Mouse (Mus musculus): ENCODE results near the gene Sycp2l.

DNA sequence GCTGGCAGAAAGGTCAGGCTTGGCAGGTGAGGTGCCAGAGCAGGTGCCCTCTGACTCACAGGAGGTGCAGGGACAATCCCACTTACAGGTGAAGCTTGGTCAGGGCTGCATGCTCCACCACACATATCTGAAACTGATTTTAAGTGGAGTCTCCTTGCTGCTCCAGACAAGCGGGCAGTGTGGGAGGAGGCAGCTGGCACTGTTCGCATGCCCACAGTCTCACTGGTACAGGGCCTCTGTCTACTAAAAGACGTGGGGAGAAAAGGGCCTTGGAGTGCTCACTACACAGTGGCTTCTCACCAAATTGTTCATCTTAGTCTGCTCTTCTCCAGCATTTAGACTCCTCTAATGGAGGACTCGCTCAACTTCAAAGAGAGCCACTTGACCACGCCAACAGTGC, 92.1 kb downstream of the Sycp2l start:
- TF ChIP-seq GATA1 (IDR thresholded peaks at IDR 0.05; ENCODE audit: borderline replicate concordance, low read length) (no peak), FLI1 (IDR thresholded peaks at IDR 0.05; ENCODE audit: low read length) (no peak)
